Mouse (Mus musculus) mammary gland, adult 2 months (tissue): ENCODE data around the gene Fbxw9. TPM values are rescaled to one million over a fixed set of nuclear protein-coding genes. Genes with fewer than 3 reads are reported as not detected.

Experiments
- polyA plus RNA-seq: library from polyadenylated mRNA; depleted of rRNA; stranded (reverse); fragments of >200 nt; gene quantifications from 2 replicates; pipeline ENCODE4 v1.2.3, GENCODE M21; 2012; ENCODE audit warnings: low replicate concordance; rRNA removed

The Fbxw9 gene
- 39.5 and 40.0 TPM in 2 replicates for polyA plus RNA-seq

DNA sequence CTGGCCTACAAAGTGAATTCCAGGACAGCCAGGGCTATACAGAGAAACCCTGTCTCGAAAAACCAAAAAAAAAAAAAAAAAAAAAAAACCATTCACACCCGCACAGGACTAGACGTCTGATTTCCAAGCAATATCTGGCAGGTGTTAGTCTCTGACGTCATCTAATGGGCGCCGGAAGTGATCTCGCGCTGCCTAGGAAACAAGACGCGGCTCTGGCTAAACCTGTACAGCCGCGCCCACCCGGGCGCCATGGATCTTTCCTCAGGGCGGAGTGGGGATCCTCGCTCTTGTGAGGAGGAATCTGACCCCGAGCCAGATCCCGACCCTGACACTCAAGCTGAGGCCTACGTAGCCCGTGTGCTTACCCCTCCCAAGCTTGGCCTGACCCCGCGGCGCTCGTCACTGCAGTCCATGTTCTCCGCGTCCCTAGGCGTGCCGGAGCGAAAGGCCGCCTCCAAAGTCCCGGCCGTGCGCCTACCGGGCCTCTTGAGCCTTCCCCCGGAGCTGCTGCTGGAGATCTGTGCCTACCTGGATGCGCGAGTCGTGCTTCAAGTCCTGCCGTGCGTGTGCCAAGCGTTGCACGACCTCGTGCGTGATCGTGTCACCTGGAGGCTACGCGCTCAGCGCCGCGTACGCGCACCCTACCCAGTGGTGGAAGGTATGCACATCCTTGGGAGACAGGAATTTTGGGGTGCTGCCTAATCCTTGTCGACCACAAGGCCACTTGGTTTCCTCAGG, at the start of gene Fbxw9:
TSS of gene Fbxw9 (plus strand) at position 177 of the 738 bp plus-strand sequence.

DNA sequence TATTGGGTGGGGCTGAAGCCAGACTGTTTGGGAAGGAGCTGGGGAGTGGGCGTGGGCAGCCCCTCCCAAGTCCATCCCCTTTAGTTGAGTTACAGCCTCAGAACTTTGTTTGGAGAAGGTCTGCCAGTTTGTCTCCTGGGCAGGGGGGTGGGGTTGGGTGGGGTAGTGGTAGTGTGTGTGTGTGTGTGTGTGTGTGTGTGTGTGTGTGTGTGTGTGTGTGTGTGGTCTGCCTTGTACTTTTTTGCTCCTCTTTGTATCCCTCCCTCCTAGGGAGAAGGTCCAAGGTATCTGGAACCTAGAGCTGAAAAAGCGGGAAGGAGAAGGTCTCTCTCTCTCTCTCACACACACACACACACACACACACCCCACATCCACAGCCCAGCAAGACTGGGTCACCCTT, 45.4 kb upstream of the Fbxw9 start, which contains the start of gene Best2:
TSS of gene Best2 (minus strand) at position 101 of the 400 bp plus-strand sequence.

DNA sequence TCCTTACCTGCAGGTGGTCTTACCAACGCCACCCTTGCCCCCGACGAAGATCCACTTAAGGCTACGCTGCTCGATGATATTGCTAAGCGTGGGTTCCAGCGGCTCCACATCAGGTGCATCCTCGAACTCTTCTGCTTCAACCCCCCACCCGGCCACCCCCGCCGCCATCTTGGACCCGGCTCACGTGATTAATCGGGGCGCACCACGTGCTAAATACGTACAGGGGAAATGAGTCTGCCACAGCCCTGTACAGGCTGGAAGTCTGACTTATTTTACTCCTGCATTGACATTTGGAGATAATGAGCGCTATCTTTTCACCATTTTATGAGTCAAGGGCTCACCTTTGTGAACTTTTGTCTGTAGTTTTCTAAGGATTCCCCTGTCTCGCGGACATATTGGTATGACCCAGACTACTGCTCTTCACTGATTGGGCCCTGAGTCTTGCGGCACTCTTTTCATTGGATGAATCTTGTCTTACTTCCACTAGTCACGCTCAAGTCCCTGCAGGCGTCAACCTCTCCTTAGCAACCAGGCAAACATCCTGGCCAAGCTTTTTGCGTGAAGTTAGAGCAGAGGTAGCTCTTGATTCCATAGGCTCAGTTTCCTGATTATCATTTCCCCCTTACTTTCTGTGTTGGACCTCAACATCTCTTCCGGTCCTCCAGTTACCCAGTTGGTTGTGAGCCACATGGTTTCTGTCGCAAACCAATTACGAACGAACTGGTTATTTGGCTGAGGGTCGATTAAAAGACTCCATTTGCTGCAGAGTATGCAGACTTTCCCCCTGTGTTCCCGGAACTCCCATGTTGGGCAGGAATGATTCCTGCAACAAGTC, 34.5 kb upstream of the Fbxw9 start, which contains the start of gene Asna1:
TSS of gene Asna1 (minus strand) at position 184 of the 835 bp plus-strand sequence.

DNA sequence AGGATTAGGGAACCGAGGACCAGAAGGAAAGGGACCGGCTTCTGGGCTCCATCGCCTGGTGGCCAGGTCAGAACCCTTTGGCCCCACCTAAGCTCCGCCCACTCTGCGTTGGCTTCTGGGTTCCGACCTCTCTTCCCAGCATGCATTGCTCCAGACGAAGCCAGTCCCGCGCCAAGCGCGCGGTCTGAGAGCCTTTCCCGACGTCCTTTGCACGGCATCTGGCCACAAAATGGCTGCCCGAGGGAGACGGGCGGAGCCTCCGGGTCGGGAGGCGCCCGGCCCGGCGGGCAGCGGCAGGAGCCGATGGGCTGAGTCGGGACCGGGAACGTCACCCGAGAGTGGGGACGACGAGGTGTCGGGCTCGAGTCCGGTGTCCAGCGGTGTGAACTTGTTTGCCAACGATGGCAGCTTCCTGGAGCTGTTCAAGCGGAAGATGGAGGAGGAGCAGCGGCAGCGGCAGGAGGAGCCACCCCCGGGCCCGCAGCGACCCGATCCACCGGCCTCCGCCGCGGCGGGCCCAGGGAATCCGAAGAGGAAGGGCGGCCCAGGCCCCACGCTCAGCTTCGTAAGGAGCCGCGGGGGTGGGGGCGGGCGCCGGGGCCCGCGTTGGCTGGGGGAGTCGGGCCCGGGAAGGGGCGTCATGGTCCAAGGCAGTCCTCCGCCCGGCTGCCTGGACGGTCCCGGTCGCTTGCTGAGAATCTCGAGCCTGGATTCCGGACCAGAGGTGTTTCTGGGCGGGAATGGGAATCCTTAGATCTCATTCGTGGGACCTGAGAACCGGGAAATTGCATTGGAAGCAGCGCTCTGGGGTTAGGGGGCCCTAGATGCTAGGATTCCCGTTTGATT, 33.0 kb upstream of the Fbxw9 start, which contains the start of gene Trir:
TSS of gene Trir (plus strand) at position 154 of the 846 bp plus-strand sequence.

DNA sequence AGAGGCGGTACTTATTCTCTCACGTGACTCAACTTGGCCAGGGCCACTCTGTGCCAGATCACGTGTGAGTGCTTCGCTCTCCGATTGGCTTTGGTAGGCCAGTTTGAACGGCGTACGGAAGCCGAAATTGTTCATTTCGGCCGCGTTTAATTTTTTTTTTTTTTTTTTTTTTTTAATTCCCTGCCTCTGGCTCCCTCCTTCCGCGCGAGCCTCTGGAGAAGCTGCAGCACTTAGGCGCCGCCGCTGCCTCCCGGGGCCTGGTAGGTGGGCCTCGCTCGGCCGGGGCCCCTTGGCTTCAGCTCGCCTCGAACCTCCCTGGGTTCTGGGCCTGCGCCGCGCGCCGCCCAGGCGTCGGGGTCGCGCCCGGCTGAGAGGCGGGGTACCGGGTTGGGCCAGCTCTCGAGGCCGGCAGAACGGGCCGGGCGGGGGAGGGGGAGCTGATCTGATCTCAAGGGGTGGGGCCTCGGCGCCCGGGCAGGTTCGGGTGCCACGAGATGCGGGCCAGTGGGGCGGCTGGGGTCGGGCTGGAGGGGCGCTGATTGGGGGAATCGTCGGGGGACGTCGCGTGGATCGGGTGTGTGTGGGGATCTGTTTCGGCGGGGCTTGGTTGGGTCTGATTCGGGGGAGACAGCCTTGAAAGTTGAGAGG, 23.0 kb upstream of the Fbxw9 start, which contains the start of gene Tnpo2:
TSS of gene Tnpo2 (plus strand) at position 198 of the 648 bp plus-strand sequence.

DNA sequence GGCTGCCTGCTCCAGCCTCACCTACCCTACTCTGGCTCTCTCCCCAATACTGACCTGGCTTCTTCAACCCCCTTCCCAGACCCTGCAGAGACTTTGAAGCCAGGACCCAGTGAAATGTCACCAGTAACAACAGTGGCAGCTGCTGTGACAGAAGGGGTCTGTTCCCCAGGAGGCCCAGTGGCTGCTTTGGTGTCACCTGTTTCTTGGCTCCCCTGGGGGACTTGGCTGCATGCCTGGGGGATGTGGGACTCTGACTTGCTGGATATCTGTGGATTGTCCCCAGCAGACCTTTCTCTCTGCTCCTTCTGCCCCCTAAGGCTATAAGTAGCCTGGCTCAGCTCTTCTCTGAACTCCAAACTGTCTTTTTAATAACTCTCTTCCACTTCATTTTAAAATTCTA, 8.1 kb downstream of the Fbxw9 start, which contains the start of gene Gm5741:
TSS of gene Gm5741 (minus strand) at position 1 of the 400 bp plus-strand sequence.

DNA sequence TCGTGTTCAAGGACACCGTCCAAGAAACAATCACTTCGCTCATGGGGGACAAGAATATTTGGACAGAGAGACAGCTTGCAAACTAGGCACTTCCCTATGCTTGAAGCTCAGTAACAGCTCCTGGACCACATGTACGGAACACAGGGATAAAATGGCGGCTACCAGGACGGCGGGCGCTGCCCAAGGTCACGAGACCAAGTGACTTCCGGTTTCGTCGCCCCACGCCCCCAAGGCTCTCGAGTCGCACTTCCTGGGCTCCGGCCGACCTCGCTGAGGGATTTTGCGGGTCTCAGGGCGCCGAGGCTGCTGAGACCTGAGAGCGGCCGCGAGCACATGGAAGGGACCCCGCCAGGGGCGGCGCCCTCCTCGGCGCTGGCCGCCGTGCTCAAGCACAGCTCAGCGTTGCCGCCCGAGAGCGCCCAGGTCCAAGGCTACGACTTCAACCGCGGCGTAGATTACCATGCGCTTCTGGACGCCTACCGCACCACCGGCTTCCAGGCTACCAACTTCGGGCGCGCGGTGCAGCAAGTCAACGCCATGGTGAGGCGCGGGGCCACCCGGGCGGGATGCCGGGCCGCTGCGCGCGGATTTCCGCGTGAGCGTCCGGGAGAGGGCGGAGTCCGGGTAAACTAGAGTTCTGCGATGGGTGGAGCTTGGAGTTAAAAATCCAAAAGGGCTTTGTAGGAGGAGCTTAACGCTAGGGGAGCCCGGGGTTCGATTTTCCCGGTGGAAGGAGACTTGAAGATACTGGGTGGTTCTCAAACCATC, 11.8 kb downstream of the Fbxw9 start, which contains the start of gene Dhps:
TSS of gene Dhps (plus strand) at position 244 of the 768 bp plus-strand sequence.

DNA sequence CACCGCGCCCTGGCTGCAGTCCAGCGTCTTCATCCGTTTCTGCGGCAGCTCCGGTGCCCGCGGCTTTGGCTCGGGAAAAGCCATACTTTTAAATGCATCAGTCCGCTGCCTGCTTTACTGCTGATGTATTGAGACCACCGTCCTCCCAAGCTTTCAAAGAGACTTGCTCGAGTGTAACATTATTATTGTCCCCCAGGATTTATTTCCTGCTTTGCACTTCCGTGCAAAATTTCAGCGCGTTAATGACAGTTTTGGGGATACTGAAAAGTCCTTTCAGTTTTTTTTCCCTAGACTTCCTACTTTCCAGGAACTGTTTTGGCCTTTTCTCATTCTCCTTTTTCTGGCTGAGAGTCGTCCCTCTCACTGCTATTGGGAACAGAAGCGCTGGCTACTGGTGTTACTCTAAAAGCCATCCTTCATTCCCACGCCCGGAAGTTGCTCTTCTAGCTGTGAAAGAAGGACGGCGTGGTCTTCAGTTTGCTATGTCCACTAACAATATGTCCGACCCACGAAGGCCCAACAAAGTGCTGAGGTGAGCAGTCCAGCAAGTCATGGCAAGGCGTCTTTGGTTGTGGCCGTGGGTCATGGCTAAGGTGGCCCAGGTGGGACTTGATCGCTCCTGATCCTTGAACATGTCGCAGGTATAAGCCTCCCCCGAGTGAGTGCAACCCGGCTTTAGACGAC, 20.8 kb downstream of the Fbxw9 start, which contains the start of gene Wdr83os:
TSS of gene Wdr83os (plus strand) at position 209 of the 684 bp plus-strand sequence.

DNA sequence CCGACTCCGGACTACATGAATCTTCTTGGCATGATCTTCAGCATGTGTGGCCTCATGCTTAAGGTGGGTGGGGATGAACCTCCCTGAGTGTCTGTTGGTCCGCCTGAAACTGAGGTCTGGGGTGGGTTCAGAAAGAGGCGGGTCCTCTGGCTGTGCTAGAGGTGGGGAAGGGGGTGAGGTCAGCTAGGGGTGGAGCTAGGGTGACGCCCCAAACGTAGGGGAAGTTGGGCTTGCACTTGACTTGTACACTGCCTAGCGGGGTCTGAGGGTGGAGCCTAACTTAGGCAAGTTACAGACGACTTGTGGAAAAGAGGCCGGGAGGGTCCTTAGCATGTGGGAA, 21.3 kb downstream of the Fbxw9 start, which contains the start of gene Wdr83:
TSS of gene Wdr83 (minus strand) at position 91 of the 340 bp plus-strand sequence.

DNA sequence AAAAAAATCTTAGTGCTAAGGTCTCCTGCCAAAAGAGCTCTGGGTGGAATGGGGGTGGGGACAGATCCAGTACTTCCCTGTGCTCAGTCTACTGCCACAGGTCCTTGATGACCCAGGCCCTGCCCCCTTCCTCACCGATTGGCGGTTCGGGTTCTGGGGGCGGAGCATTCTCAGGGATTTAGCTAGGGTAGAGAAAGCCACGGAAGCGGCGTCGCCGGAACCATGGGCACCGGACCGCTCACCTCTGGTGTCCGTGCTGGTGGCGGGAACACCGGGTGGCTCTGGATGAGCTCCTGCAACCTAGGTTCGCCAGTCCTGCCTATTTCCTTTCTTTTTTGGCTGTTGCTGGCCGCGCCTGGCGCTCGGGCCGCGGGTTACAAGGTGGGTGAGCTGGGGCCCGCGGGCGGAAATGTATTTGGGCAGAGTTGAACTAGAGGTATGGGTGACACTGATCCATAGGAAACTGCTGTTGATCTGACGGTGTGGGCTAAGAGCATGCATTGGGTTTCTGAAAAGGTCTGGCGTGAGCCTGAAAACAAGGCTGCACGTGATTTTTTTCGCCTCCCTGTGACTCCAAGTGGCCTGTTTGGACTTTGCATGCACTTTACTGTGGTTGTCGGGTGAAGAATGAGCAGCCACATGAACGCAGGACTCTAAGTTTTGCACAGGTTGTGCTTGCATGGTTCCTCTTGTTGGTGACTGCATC, 23.4 kb downstream of the Fbxw9 start, which contains the start of gene Man2b1:
TSS of gene Man2b1 (plus strand) at position 163 of the 706 bp plus-strand sequence.

Other genes starting within 250 kb of the Fbxw9 start
- gene Dand5, start 237.2 kb upstream of the Fbxw9 start, polyA plus RNA-seq, result 2.4 and 2.9 TPM in 2 replicates
- 13.8 and 69.9 TPM in 2 replicates for gene Gadd45gip1, start 228.5 kb upstream of the Fbxw9 start, polyA plus RNA-seq
- 82.5 and 118 TPM in 2 replicates for gene Rad23a, start 219.4 kb upstream of the Fbxw9 start, polyA plus RNA-seq
- 159 and 214 TPM in 2 replicates for gene Calr, start 213.1 kb upstream of the Fbxw9 start, polyA plus RNA-seq
- gene Farsa, start 203.1 kb upstream of the Fbxw9 start, polyA plus RNA-seq, result 45.3 and 57.4 TPM in 2 replicates
- 0.81 and 0.99 TPM in 2 replicates for gene Syce2, start 187.9 kb upstream of the Fbxw9 start, polyA plus RNA-seq
- gene Gcdh, start 166.1 kb upstream of the Fbxw9 start, polyA plus RNA-seq, result 105 and 190 TPM in 2 replicates
- 0.16 and 0.51 TPM in 2 replicates for gene Klf1, start 158.1 kb upstream of the Fbxw9 start, polyA plus RNA-seq
- 41.2 and 44.9 TPM in 2 replicates for gene Dnase2a, start 151.5 kb upstream of the Fbxw9 start, polyA plus RNA-seq
- gene Mast1, start 122.7 kb upstream of the Fbxw9 start, polyA plus RNA-seq, result 0.14 and 0.35 TPM in 2 replicates
- gene Rtbdn, start 113.1 kb upstream of the Fbxw9 start, polyA plus RNA-seq, result not detected in 2 replicates
- 2.1 TPM in 1 of 2 replicates, not detected in the other for gene Gm49661, start 90.6 kb upstream of the Fbxw9 start, polyA plus RNA-seq
- gene Prdx2, start 90.5 kb upstream of the Fbxw9 start, polyA plus RNA-seq, result 111 and 179 TPM in 2 replicates
- 44.4 and 48.4 TPM in 2 replicates for gene Rnaseh2a, start 90.3 kb upstream of the Fbxw9 start, polyA plus RNA-seq
- 50.5 and 206 TPM in 2 replicates for gene Junb, start 81.3 kb upstream of the Fbxw9 start, polyA plus RNA-seq
- gene Hook2, start 69.5 kb upstream of the Fbxw9 start, polyA plus RNA-seq, result 7.7 and 9.8 TPM in 2 replicates
- 0.11 TPM in 1 of 2 replicates, not detected in the other for gene Best2, start 45.5 kb upstream of the Fbxw9 start, polyA plus RNA-seq
- gene Asna1, start 34.8 kb upstream of the Fbxw9 start, polyA plus RNA-seq, result 106 and 148 TPM in 2 replicates
- 44.8 and 82.2 TPM in 2 replicates for gene Trir, start 33.2 kb upstream of the Fbxw9 start, polyA plus RNA-seq
- gene Tnpo2, start 23.1 kb upstream of the Fbxw9 start, polyA plus RNA-seq, result 63.6 and 82.2 TPM in 2 replicates
- gene Gm5741, start 7.9 kb downstream of the Fbxw9 start, polyA plus RNA-seq, result not detected in 2 replicates
- 37.4 and 72.8 TPM in 2 replicates for gene Dhps, start 11.7 kb downstream of the Fbxw9 start, polyA plus RNA-seq
- 123 and 209 TPM in 2 replicates for gene Wdr83os, start 20.7 kb downstream of the Fbxw9 start, polyA plus RNA-seq
- 25.9 and 27.9 TPM in 2 replicates for gene Wdr83, start 21.3 kb downstream of the Fbxw9 start, polyA plus RNA-seq
- 95.4 and 120 TPM in 2 replicates for gene Man2b1, start 23.2 kb downstream of the Fbxw9 start, polyA plus RNA-seq
- 0.25 and 0.57 TPM in 2 replicates for gene Zfp791, start 63.0 kb downstream of the Fbxw9 start, polyA plus RNA-seq
- gene Cks1brt, start 91.9 kb downstream of the Fbxw9 start, polyA plus RNA-seq, result not detected in 2 replicates
- gene Olfr371, start 165.9 kb downstream of the Fbxw9 start, polyA plus RNA-seq, result not detected in 2 replicates
- 8.7 and 12.0 TPM in 2 replicates for gene Orc6, start 239.6 kb downstream of the Fbxw9 start, polyA plus RNA-seq
- 8.6 and 25.0 TPM in 2 replicates for gene Vps35, start 239.7 kb downstream of the Fbxw9 start, polyA plus RNA-seq